Mouse (Mus musculus): Measurements from ENCODE around the gene Gm572.

- TF ChIP-seq CTCF (IDR thresholded peaks at IDR 0.05; ENCODE audit: control insufficient read depth, insufficient read depth, low read length), result no peak
- no peak for TF ChIP-seq POLR2A (IDR thresholded peaks at IDR 0.05; ENCODE audit: borderline replicate concordance, control insufficient read depth, low read depth, low read length)
Measured at GRCm38 (mm10) chr4:148609805-148610204, 33.3 kb upstream of the Gm572 start.
